Mouse (Mus musculus): ENCODE measurements around the gene Coq5. TPM values are rescaled to one million over a fixed set of nuclear protein-coding genes. Genes with fewer than 3 reads are reported as not detected.

Coq5 gene
- polyA plus RNA-seq, 1 experiment from 2014 or later = 55.5 TPM

Other genes with a start within 250 kb of the Coq5 start
- gene Gm10401, start 181.4 kb upstream of the Coq5 start, polyA plus RNA-seq (2014; fragmentation: Nextera tagmentation; extraction: Ambion mirVana) = 24.9 and 34.4 TPM in 2 replicates
- 22.9 and 30.8 TPM in 2 replicates for gene Acads, start 160.3 kb upstream of the Coq5 start, polyA plus RNA-seq (2014; fragmentation: Nextera tagmentation; extraction: Ambion mirVana)
- gene Unc119b, start 144.7 kb upstream of the Coq5 start, polyA plus RNA-seq (2014; fragmentation: Nextera tagmentation; extraction: Ambion mirVana) = 46.8 and 57.2 TPM in 2 replicates
- 41.2 and 44.1 TPM in 2 replicates for gene Mlec, start 121.5 kb upstream of the Coq5 start, polyA plus RNA-seq (2014; fragmentation: Nextera tagmentation; extraction: Ambion mirVana)
- gene Cabp1, start 85.3 kb upstream of the Coq5 start, polyA plus RNA-seq (2014; fragmentation: Nextera tagmentation; extraction: Ambion mirVana) = 5.0 and 7.6 TPM in 2 replicates
- 104 and 106 TPM in 2 replicates for gene Pop5, start 43.8 kb upstream of the Coq5 start, polyA plus RNA-seq (2014; fragmentation: Nextera tagmentation; extraction: Ambion mirVana)
- 65.9 and 87.5 TPM in 2 replicates for gene Rnf10, start 6.8 kb upstream of the Coq5 start, polyA plus RNA-seq (2014; fragmentation: Nextera tagmentation; extraction: Ambion mirVana)
- 1,538 and 1,558 TPM in 2 replicates for gene Dynll1, start 21.3 kb downstream of the Coq5 start, polyA plus RNA-seq (2014; fragmentation: Nextera tagmentation; extraction: Ambion mirVana)
- 305 and 320 TPM in 2 replicates for gene Srsf9, start 47.5 kb downstream of the Coq5 start, polyA plus RNA-seq (2014; fragmentation: Nextera tagmentation; extraction: Ambion mirVana)
- 43.0 and 51.2 TPM in 2 replicates for gene Gatc, start 61.5 kb downstream of the Coq5 start, polyA plus RNA-seq (2014; fragmentation: Nextera tagmentation; extraction: Ambion mirVana)
- gene Triap1, start 61.6 kb downstream of the Coq5 start, polyA plus RNA-seq (2014; fragmentation: Nextera tagmentation; extraction: Ambion mirVana) = 56.8 and 60.0 TPM in 2 replicates
- 811 and 829 TPM in 2 replicates for gene Cox6a1, start 69.3 kb downstream of the Coq5 start, polyA plus RNA-seq (2014; fragmentation: Nextera tagmentation; extraction: Ambion mirVana)
- gene Msi1, start 149.9 kb downstream of the Coq5 start, polyA plus RNA-seq (2014; fragmentation: Nextera tagmentation; extraction: Ambion mirVana) = 136 and 141 TPM in 2 replicates
- 0.56 and 1.1 TPM in 2 replicates for gene Pla2g1b, start 186.6 kb downstream of the Coq5 start, polyA plus RNA-seq (2014; fragmentation: Nextera tagmentation; extraction: Ambion mirVana)
- gene Sirt4, start 205.1 kb downstream of the Coq5 start, polyA plus RNA-seq (2014; fragmentation: Nextera tagmentation; extraction: Ambion mirVana) = 21.3 and 23.1 TPM in 2 replicates
- gene Pxn, start 227.0 kb downstream of the Coq5 start, polyA plus RNA-seq (2014; fragmentation: Nextera tagmentation; extraction: Ambion mirVana) = 9.0 and 10.1 TPM in 2 replicates